ENCODE assay signal across 8 mouse cellular contexts in genomic region chr1:88698926-88699325, GRCm38 (mm10). TPM values are rescaled to one million over a fixed set of nuclear protein-coding genes. Genes with fewer than 3 reads are reported as not detected.
DNase-seq lines count a peak whose midpoint lies in the region; ATAC-seq and TF ChIP-seq lines count a peak whose summit lies in the region.

No protein-coding gene starts in this region.

- no peak overlapping the region for H3K27ac ChIP-seq in heart, embryonic 12.5 days (ENCODE audit: poor library complexity, severe bottlenecking)
- peak overlapping the region; percentile 75 for H3K27ac ChIP-seq in forebrain, embryonic 12.5 days
- no peak overlapping the region for H3K27ac ChIP-seq in limb, embryonic 15.5 days

- H3ac ChIP-seq in C2C12 (ENCODE audit: control insufficient read depth, insufficient read length, low read depth), result peak overlapping the region; percentile 49

- peaks cover 60% of the 10 kb centered on the region for H3K79me2 ChIP-seq in C2C12 (ENCODE audit: control insufficient read depth, insufficient read depth)

- peak overlapping the region; percentile 70 for H3K4me3 ChIP-seq in heart, embryonic 12.5 days
- peak overlapping the region; percentile 96 for H3K4me3 ChIP-seq in C2C12 (ENCODE audit: insufficient read depth, poor library complexity, severe bottlenecking)
- peak overlapping the region; percentile 95 for H3K4me3 ChIP-seq in forebrain, embryonic 12.5 days (replicated peaks)
- peak overlapping the region; percentile 82; the same call in 1 of the 2 replicates for H3K4me3 ChIP-seq in limb, embryonic 15.5 days

- peaks cover 9% of the 10 kb centered on the region for H3K36me3 ChIP-seq in heart, embryonic 12.5 days
- peaks cover 50% of the 10 kb centered on the region for H3K36me3 ChIP-seq in C2C12 (ENCODE audit: control insufficient read depth, insufficient read depth)
- peaks cover 13% of the 10 kb centered on the region for H3K36me3 ChIP-seq in forebrain, embryonic 12.5 days (replicated peaks)
- H3K36me3 ChIP-seq in limb, embryonic 15.5 days, result no peaks in the 10 kb centered on the region

- no peak for DNase-seq in heart, postnatal 36 days
- no peak for DNase-seq in layer of hippocampus, postnatal 14 days (ENCODE audit: low spot score in 2 of 2)

- intact Hi-C loops in heart, postnatal 36 days (cut with DNase I), result no loop called here

- peak overlapping the region; percentile 85 for H3K4me2 ChIP-seq in heart, embryonic 12.5 days
- H3K4me2 ChIP-seq in forebrain, embryonic 12.5 days, result peak overlapping the region; percentile 70
- peak overlapping the region; percentile 17; the same call in 1 of the 2 replicates for H3K4me2 ChIP-seq in limb, embryonic 15.5 days

- H3K9ac ChIP-seq in heart, embryonic 12.5 days, result peak overlapping the region; percentile 45; the same call in 1 of the 2 replicates
- H3K9ac ChIP-seq in forebrain, embryonic 12.5 days, result peak overlapping the region; percentile 97
- no peak overlapping the region for H3K9ac ChIP-seq in limb, embryonic 15.5 days

- no peak for TF ChIP-seq CTCF in C2C12 (IDR thresholded peaks at IDR 0.05; ENCODE audit: control insufficient read depth, insufficient read depth, insufficient read length)

- H3K9me3 ChIP-seq in heart, embryonic 12.5 days (replicated peaks), result no peaks in the 10 kb centered on the region
- H3K9me3 ChIP-seq in forebrain, embryonic 12.5 days, result no peaks in the 10 kb centered on the region
- no peaks in the 10 kb centered on the region for H3K9me3 ChIP-seq in limb, embryonic 15.5 days

- 38% methylated on average over 5 of the region's 5 CpGs for WGBS in heart, embryonic 12.5 days
- 6% methylated on average over 5 of the region's 5 CpGs for WGBS in forebrain, embryonic 12.5 days
- WGBS in limb, embryonic 15.5 days, result 27% methylated on average over 5 of the region's 5 CpGs

- no peaks in the 10 kb centered on the region for H3K27me3 ChIP-seq in heart, embryonic 12.5 days (replicated peaks)
- no peaks in the 10 kb centered on the region for H3K27me3 ChIP-seq in C2C12 (ENCODE audit: control insufficient read depth, insufficient read depth, insufficient read length)
- peaks cover 9% of the 10 kb centered on the region for H3K27me3 ChIP-seq in forebrain, embryonic 12.5 days
- H3K27me3 ChIP-seq in limb, embryonic 15.5 days, result 0 out of 2 replicates have a peak, but pooled peaks cover 4% of the 10 kb centered on the region

- ATAC-seq in heart, embryonic 12.5 days (ENCODE audit: insufficient number of reproducible peaks, low FRiP score), result no peak
- ATAC-seq in forebrain, embryonic 12.5 days (ENCODE audit: low FRiP score), result no peak
- ATAC-seq in limb, embryonic 15.5 days (ENCODE audit: insufficient number of reproducible peaks, low FRiP score, low TSS enrichment, low read depth), result no peak
- ATAC-seq in frontal cortex, adult (ENCODE audit: low TSS enrichment), result no peak
- ATAC-seq in megakaryocyte progenitor cell, adult 5-6 weeks (replicated peaks; ENCODE audit: poor library complexity), result no peak

- peaks cover 49% of the 10 kb centered on the region for H3K79me3 ChIP-seq in C2C12 (ENCODE audit: low read depth)

- peaks cover 12% of the 10 kb centered on the region for H3K4me1 ChIP-seq in heart, embryonic 12.5 days (replicated peaks)
- peaks cover 21% of the 10 kb centered on the region for H3K4me1 ChIP-seq in forebrain, embryonic 12.5 days
- H3K4me1 ChIP-seq in limb, embryonic 15.5 days, result peaks cover 22% of the 10 kb centered on the region

TF ChIP-seq in C2C12, 6 proteins besides CTCF, POLR2A, EP300 and RAD21:
- TF ChIP-seq USF1 (IDR thresholded peaks at IDR 0.05; ENCODE audit: low read depth), result no peak
- TF ChIP-seq MYOD1 (IDR thresholded peaks at IDR 0.05; ENCODE audit: control insufficient read depth, insufficient read length, low read depth), result no peak
- TF ChIP-seq MAX (IDR thresholded peaks at IDR 0.05), result no peak
- no peak for TF ChIP-seq FOSL1 (IDR thresholded peaks at IDR 0.05; ENCODE audit: insufficient read depth, low read length, poor library complexity, severe bottlenecking)
- no peak for TF ChIP-seq CEBPB (IDR thresholded peaks at IDR 0.05; ENCODE audit: low read depth)
- TF ChIP-seq MYOG (IDR thresholded peaks at IDR 0.05; ENCODE audit: control insufficient read depth, extremely low read depth, insufficient read length), result no peak

RNA-seq across cellular contexts. Expression of gene Arl4c, which starts 3.1 kb away (rescaled TPM):
- polyA plus RNA-seq in heart, embryonic 12.5 days (2016; fragmentation: Nextera tagmentation; extraction: Ambion mirVana), result 12.1 and 12.6 TPM in 2 replicates
- 1 to 10 TPM; 5.9 to 6.9 TPM for total RNA-seq in heart, postnatal 36 days (2021)
- polyA plus RNA-seq in C2C12 (2012; fragmentation: generic; extraction: Trizol), result 81.3 TPM
- 34.7 and 35.2 TPM in 2 replicates for polyA plus RNA-seq in forebrain, embryonic 12.5 days (2016; fragmentation: Nextera tagmentation; extraction: Ambion mirVana)
- polyA plus RNA-seq in limb, embryonic 15.5 days (2015; fragmentation: Nextera tagmentation; extraction: Ambion mirVana), result 5.9 and 7.8 TPM in 2 replicates
- 3.3 and 5.5 TPM in 2 replicates for total RNA-seq in megakaryocyte progenitor cell, adult 5-6 weeks (2015)
- 4.5 and 5.0 TPM in 2 replicates for total RNA-seq in megakaryocyte progenitor cell, adult 5-6 weeks (2017)
- total RNA-seq in layer of hippocampus, postnatal 14 days (2021), result 10 to 100 TPM; 32.4 to 34.2 TPM

Comparison
In these comparisons a context has a peak if more than half of its experiments do, and no peak if none do; other contexts are left out.
1. H3K4me2 ChIP-seq: peak in every context shown above with its lines; median percentile 85 in heart, embryonic 12.5 days; 70 in forebrain, embryonic 12.5 days; 17 in limb, embryonic 15.5 days.